8 mouse cellular contexts compared by ENCODE assay signal in genomic region chr4:135495810-135496209, GRCm38 (mm10). TPM values are rescaled to one million over a fixed set of nuclear protein-coding genes. Genes with fewer than 3 reads are reported as not detected.
DNase-seq lines count a peak whose midpoint lies in the region.

No protein-coding gene starts in this region.

- H3K4me3 ChIP-seq in embryonic facial prominence, embryonic 10.5 days, result peak overlapping the region; percentile 85

- peaks cover 24% of the 10 kb centered on the region for H3K4me1 ChIP-seq in embryonic facial prominence, embryonic 10.5 days

- no peaks in the 10 kb centered on the region for H3K27me3 ChIP-seq in embryonic facial prominence, embryonic 10.5 days (replicated peaks; ENCODE audit: low read depth, poor library complexity, severe bottlenecking)

- H3K36me3 ChIP-seq in embryonic facial prominence, embryonic 10.5 days (replicated peaks), result no peaks in the 10 kb centered on the region

- 14% methylated on average over 18 of the region's 18 CpGs for WGBS in embryonic facial prominence, embryonic 10.5 days

- no peak overlapping the region for H3K27ac ChIP-seq in embryonic facial prominence, embryonic 10.5 days (replicated peaks)

- peaks cover 5% of the 10 kb centered on the region; the same call in 1 of the 2 replicates for H3K9me3 ChIP-seq in embryonic facial prominence, embryonic 10.5 days

- intact Hi-C loops in heart, postnatal 10 days (cut with DNase I), result no loop called here

- DNase-seq in right cerebral cortex, postnatal 14 days, result peak; percentile 52
- no peak for DNase-seq in right cerebral cortex, adult 18-20 months
- DNase-seq in embryonic facial prominence, embryonic 10.5 days (ENCODE audit: low spot score), result peak; percentile 85
- DNase-seq in heart, postnatal 10 days, result peak; percentile 33 to 46
- DNase-seq in kidney, postnatal 25 days, result peak; percentile 94 to 96
- DNase-seq in mesoderm, embryonic 11.5 days (ENCODE audit: low read depth, low spot score), result peak; percentile 74
- DNase-seq in thymus, postnatal 0 days (ENCODE audit: low spot score), result no peak
- DNase-seq in spleen, postnatal 14 days (ENCODE audit: low spot score in 2 of 2), result no peak

RNA-seq across cellular contexts. Expression of gene Nipal3, which starts 1.0 kb away (rescaled TPM):
- polyA plus RNA-seq in embryonic facial prominence, embryonic 10.5 days (2016; fragmentation: Nextera tagmentation; extraction: Ambion mirVana), result 3.2 and 3.7 TPM in 2 replicates
- 10 to 100 TPM; 25.3 to 28.0 TPM for total RNA-seq in heart, postnatal 10 days (2021)
- polyA plus RNA-seq in thymus, postnatal 0 days (2015; fragmentation: Nextera tagmentation; extraction: Ambion mirVana), result 6.6 and 7.0 TPM in 2 replicates

RNA-seq across cellular contexts. Expression of gene Stpg1, which starts 1.2 kb away (rescaled TPM):
- polyA plus RNA-seq in embryonic facial prominence, embryonic 10.5 days (2016; fragmentation: Nextera tagmentation; extraction: Ambion mirVana), result 0.18 and 0.37 TPM in 2 replicates
- not detected for total RNA-seq in heart, postnatal 10 days (2021)
- polyA plus RNA-seq in thymus, postnatal 0 days (2015; fragmentation: Nextera tagmentation; extraction: Ambion mirVana), result 0.55 and 0.93 TPM in 2 replicates

Comparison
In these comparisons a context has a peak if more than half of its experiments do, and no peak if none do; other contexts are left out.
1. DNase-seq: peak in right cerebral cortex, postnatal 14 days (single experiment), embryonic facial prominence, embryonic 10.5 days (single experiment), heart, postnatal 10 days (2 of 2), kidney, postnatal 25 days (2 of 2) and mesoderm, embryonic 11.5 days (single experiment); none in right cerebral cortex, adult 18-20 months (single experiment), thymus, postnatal 0 days (single experiment) and spleen, postnatal 14 days (0 of 2).